Mouse (Mus musculus): ENCODE measurements around the gene Lrrc1. TPM values are rescaled to one million over a fixed set of nuclear protein-coding genes. Genes with fewer than 3 reads are reported as not detected.

Gene Lrrc1
- polyA plus RNA-seq, 1 experiment, result not detected

- TF ChIP-seq GATA1 (IDR thresholded peaks at IDR 0.05; ENCODE audit: low read length), result no peak
These were observed 56.1 kb downstream of the Lrrc1 start for GRCm38 (mm10) chr9:77488611-77489010.

GRCm38 (mm10) chr9:77487427-77487826, 57.2 kb downstream of the Lrrc1 start:
- no peak for TF ChIP-seq GATA1 (IDR thresholded peaks at IDR 0.05; ENCODE audit: low read length)

GRCm38 (mm10) chr9:77485915-77486314, 58.8 kb downstream of the Lrrc1 start:
- TF ChIP-seq GATA1 (IDR thresholded peaks at IDR 0.05; ENCODE audit: low read length), result no peak

GRCm38 (mm10) chr9:77484751-77485150, 59.9 kb downstream of the Lrrc1 start:
- no peak for TF ChIP-seq GATA1 (IDR thresholded peaks at IDR 0.05; ENCODE audit: low read length)

GRCm38 (mm10) chr9:77483559-77483958, 61.1 kb downstream of the Lrrc1 start:
- no peak for TF ChIP-seq GATA1 (IDR thresholded peaks at IDR 0.05; ENCODE audit: low read length)

- no peak for TF ChIP-seq GATA1 (IDR thresholded peaks at IDR 0.05; ENCODE audit: low read length)
These were observed 62.4 kb downstream of the Lrrc1 start for GRCm38 (mm10) chr9:77482281-77482680.

GRCm38 (mm10) chr9:77481380-77481779, 63.3 kb downstream of the Lrrc1 start:
- no peak for TF ChIP-seq GATA1 (IDR thresholded peaks at IDR 0.05; ENCODE audit: low read length)

GRCm38 (mm10) chr9:77480574-77481319, 63.9 kb downstream of the Lrrc1 start:
- TF ChIP-seq GATA1 (IDR thresholded peaks at IDR 0.05; ENCODE audit: low read length), result no peak

DNA sequence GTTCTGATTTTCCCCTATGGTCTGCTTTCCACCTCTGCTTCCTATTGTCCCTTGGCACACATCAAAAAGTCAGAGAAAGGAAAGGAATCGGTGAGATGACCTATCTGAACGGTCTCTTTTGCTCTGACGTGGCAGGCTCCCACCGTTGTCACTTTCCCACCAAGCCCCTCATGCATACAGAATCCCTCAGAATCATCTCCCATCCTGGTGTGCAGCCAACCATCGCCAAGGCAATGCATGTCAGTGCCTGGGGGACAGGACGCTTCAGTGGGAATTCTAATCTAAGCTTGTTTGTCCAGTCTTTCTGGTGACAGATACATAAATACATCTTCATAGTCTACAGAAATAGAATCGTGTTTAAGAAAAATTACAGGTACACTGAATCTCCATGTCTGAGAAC, 64.7 kb downstream of the Lrrc1 start:
- TF ChIP-seq GATA1 (IDR thresholded peaks at IDR 0.05; ENCODE audit: low read length), result no peak

DNA sequence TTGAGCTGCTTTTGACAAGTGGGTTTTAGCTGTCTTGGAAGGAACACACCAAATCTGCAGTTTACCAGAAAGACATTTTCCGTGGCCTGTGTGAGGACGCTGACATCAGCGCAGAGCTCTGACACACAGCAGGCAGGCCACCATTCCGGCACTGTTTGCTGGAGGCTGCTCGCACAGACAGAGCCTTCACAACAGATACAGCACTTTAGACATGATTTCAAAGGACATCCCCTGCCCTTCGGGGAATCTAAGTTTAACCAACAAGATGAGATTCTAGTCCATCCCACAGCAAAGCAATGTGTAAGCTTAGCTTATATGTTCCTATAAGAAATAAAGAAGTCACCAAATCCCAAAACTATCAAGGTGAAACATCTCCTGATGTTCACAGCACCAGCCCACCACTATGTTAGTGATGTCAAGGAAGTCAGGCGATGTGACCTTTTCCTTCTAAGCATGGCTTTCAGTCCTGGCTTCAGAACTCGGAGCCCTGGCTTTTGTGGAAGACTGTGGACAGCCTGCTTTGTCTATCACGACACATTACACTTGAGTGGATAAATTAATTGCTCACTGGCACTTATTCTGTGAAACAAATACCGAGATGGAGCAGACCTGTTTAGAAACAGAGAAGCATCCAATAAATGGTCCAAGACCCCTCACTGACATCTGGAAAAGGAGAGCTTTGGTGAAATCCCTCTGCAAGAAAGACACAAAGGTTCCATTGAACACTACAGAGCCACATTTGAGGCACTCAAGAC, 66.3 kb downstream of the Lrrc1 start:
- no peak for TF ChIP-seq GATA1 (IDR thresholded peaks at IDR 0.05; ENCODE audit: low read length)

DNA sequence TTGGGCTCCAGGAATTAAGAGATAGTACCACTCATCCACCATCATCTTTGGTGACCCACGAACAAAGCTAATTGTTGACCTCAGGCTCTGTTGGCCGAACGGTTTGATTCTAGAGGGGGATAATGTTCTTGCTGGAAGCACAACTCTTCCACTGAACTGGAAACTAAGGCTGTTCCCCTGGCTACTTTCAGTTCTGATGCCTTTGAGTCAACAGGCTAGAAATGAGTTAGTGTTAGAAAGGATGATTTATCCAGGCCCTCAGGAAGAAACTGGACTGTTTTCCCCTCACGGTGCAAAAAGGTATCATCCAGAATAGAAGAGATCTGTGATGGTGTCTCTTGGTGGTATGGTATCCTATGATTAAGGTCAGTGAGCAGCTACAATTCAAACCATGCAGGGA, 70.1 kb downstream of the Lrrc1 start:
- no peak for TF ChIP-seq GATA1 (IDR thresholded peaks at IDR 0.05; ENCODE audit: low read length)

DNA sequence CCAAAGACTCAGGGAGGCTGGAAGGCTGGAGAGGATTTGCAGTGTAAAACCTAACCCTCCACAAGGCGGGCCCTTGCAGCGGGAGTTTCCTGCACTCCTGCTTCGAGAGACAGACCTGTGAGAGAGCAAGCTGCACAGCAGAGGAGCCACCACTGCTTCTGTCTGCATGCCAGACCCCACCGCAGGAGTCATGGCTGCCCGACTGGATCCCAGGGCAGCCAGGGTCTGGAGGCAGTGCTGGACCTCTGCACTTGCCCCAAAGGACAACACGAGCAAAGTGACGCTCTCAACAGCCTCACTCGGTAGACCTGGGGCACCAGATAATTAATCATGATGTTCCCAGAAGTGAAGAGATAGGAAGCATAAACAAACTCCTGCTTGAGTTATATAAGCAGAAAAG, 72.1 kb downstream of the Lrrc1 start:
- TF ChIP-seq GATA1 (IDR thresholded peaks at IDR 0.05; ENCODE audit: low read length), result no peak

GRCm38 (mm10) chr9:77471646-77472220, 72.9 kb downstream of the Lrrc1 start:
- no peak for TF ChIP-seq GATA1 (IDR thresholded peaks at IDR 0.05; ENCODE audit: low read length)

DNA sequence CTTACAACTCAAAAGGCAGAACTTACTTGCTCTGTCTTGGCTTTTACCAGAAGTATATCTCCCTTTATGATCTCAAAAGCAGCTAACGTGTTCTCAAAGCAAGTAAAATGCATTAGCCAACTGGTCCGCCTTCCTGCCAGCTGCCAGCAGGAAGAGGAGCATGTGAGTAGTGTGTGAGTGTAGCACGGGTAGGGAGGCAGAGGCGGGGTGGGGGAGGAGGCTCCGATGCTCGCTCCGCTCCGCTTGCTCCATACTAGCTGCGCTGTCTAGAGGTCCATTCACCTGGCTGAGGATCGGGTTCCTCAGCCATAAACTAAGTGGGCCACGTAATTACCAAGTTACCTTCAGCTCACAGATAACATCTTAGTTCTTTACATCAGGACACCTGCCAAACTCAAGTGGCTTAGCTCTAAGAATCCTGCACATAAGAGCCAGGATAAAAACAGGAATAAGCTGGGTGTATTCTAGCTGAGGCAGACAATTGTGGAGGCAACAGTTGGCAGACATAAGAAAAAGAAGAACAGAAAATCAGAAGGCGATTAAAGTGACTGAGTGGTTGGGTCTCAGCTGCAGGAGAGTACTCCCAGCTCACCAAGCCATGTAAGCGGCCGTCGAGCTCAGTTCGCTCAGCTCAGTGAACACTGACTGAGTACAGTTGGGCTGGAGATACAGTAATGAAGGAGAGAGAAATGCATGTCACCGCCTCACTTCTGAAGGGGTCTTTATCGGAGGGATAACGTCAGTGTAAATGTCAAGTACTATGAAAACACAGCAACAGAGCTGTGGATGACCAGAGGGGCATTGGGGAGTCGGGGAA, 74.7 kb downstream of the Lrrc1 start:
- no peak for TF ChIP-seq GATA1 (IDR thresholded peaks at IDR 0.05; ENCODE audit: low read length)

DNA sequence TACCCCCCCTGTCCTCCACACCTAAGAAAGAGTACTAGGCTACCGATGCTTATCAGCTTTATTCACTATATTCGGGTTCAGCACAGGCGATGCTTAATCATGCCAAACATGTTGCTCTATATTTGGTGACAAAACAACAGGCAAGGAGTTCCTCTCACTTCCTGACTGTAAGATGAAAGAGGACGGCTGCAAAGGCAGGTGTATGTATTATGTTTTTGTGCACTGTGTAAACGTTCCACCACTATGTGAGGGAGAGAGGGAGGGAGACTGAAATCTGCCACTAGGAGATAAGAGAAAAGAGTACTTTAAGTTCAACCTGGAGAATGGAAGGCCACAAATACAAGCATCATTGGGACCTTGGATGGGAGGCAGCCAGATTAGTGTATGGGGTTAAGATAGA, 77.7 kb downstream of the Lrrc1 start:
- TF ChIP-seq GATA1 (IDR thresholded peaks at IDR 0.05; ENCODE audit: low read length), result no peak

- TF ChIP-seq GATA1 (IDR thresholded peaks at IDR 0.05; ENCODE audit: low read length), result no peak
These were observed 79.3 kb downstream of the Lrrc1 start for GRCm38 (mm10) chr9:77465401-77465800.

Measured in G1E-ER4 (cell line).